Mouse (Mus musculus) forebrain, embryonic 16.5 days (tissue): ENCODE data around the gene Tekt1. TPM values are rescaled to one million over a fixed set of nuclear protein-coding genes. Genes with fewer than 3 reads are reported as not detected.
A peak's percentile ranks its signal among the peaks of the same experiment; 100 is the strongest.

Source experiments
- ATAC-seq: fragments of 200-750 bp; cut with Nextera tagmentation; 2 replicates; pipeline ENCODE4 v1.8.0; 2017; ENCODE audit warnings: mild to moderate bottlenecking, moderate library complexity
- H3K27ac ChIP-seq: fragments of 300-500 bp; sonication (generic); 2 replicates; pipeline ENCODE4 v1.5.1; 2014; ENCODE audit warnings: low read length, control low read depth
- H3K27me3 ChIP-seq: fragments of 300-500 bp; sonication (generic); replicated peaks from 2 replicates; pipeline ENCODE4 v1.6.1; 2014; ENCODE audit warnings: low read length; ENCODE audit not compliant: control insufficient read depth, insufficient read depth
- H3K36me3 ChIP-seq: fragments of 300-500 bp; sonication (generic); 2 replicates; pipeline ENCODE4 v1.6.1; 2014; ENCODE audit not compliant: control insufficient read depth, insufficient read depth
- H3K4me1 ChIP-seq: fragments of 300-500 bp; sonication (generic); replicated peaks from 2 replicates; pipeline ENCODE4 v1.6.1; 2014; ENCODE audit warnings: low read length; ENCODE audit not compliant: control insufficient read depth, insufficient read depth
- H3K4me2 ChIP-seq: fragments of 300-500 bp; sonication (generic); 2 replicates; pipeline ENCODE4 v1.6.1; 2014; ENCODE audit warnings: mild to moderate bottlenecking, low read length, control low read depth
- H3K4me3 ChIP-seq: fragments of 300-500 bp; sonication (generic); replicated peaks from 2 replicates; pipeline ENCODE4 v1.5.1; 2014; ENCODE audit warnings: mild to moderate bottlenecking, low read length, control low read depth
- H3K9ac ChIP-seq: fragments of 300-500 bp; sonication (generic); replicated peaks from 2 replicates; pipeline ENCODE4 v1.6.1; 2014; ENCODE audit warnings: low read depth, low read length, control low read depth
- H3K9me3 ChIP-seq: fragments of 300-500 bp; sonication (generic); 2 replicates; pipeline ENCODE4 v1.6.1; 2016; ENCODE audit warnings: low read length; ENCODE audit not compliant: control insufficient read depth
- WGBS: fragments of 180-500 bp; shearing (Covaris S2); extraction: QIAGEN DNeasy Blood & Tissue Kit; methylation state at CpG from one replicate; pipeline ENCODE4 v1.1.7; 2014; 5-methylcytosine and 5-hydroxymethylcytosine counted together
- polyA plus RNA-seq: library from polyadenylated mRNA; unstranded; fragments of >200 nt; fragmentation: Nextera tagmentation; extraction: Ambion mirVana; gene quantifications from 2 replicates; pipeline ENCODE4 v1.2.1, GENCODE M21; 2015

Gene Tekt1
- polyA plus RNA-seq: 8.0 and 9.1 TPM in 2 replicates

GRCm38 (mm10) chr11:72362347-72362741, at the start of gene Tekt1:
TSS of gene Tekt1 (minus strand) at chr11:72362442.
- WGBS: 23% methylated on average over 10 of the region's 10 CpGs
- Histone ChIP-seq H3K27ac (no peak within 1 kb of the TSS), H3K4me2 (peak within 1 kb of the TSS; percentile 89), H3K36me3 (no peaks in the 10 kb centered on the region), H3K9me3 (no peaks in the 10 kb centered on the region), H3K4me3 (peak within 1 kb of the TSS; percentile 50), H3K4me1 (peaks cover 4% of the 10 kb centered on the region; the same call in 1 of the 2 replicates), H3K27me3 (no peaks in the 10 kb centered on the region), H3K9ac (peak within 1 kb of the TSS; percentile 61)
- 0 out of 2 replicates have a peak, but pooled peaks have one; percentile 9 for ATAC-seq

- Histone ChIP-seq H3K4me2 (peak overlapping the region; percentile 95), H3K27ac (no peak overlapping the region), H3K4me1 (peaks cover 14% of the 10 kb centered on the region), H3K4me3 (peak overlapping the region; percentile 63), H3K9ac (no peak overlapping the region; the same call in 1 of the 2 replicates), H3K27me3 (0 out of 2 replicates have a peak, but pooled peaks cover 2% of the 10 kb centered on the region), H3K36me3 (no peaks in the 10 kb centered on the region), H3K9me3 (no peaks in the 10 kb centered on the region)
- ATAC-seq: no peak
- WGBS: 32% methylated on average over 9 of the region's 9 CpGs
Observed at GRCm38 (mm10) chr11:72411945-72412344, 49.7 kb upstream of the Tekt1 start.

GRCm38 (mm10) chr11:72411093-72411921, 49.1 kb upstream of the Tekt1 start, which contains the start of gene Smtnl2:
TSS of gene Smtnl2 (minus strand) at chr11:72411713.
- Histone ChIP-seq H3K4me2 (peak within 1 kb of the TSS; percentile 95), H3K27ac (no peak within 1 kb of the TSS), H3K4me3 (peak within 1 kb of the TSS; percentile 63), H3K9me3 (no peaks in the 10 kb centered on the region), H3K36me3 (no peaks in the 10 kb centered on the region), H3K4me1 (peaks cover 14% of the 10 kb centered on the region), H3K27me3 (0 out of 2 replicates have a peak, but pooled peaks cover 2% of the 10 kb centered on the region), H3K9ac (peak within 1 kb of the TSS; percentile 70)
- ATAC-seq: peak; percentile 87
- WGBS: under 1% methylated on average over 71 of the region's 86 CpGs

- Histone ChIP-seq H3K36me3 (no peaks in the 10 kb centered on the region), H3K9me3 (no peaks in the 10 kb centered on the region), H3K9ac (peak overlapping the region; percentile 70; the same call in 1 of the 2 replicates), H3K4me2 (peak overlapping the region; percentile 95), H3K4me1 (peaks cover 14% of the 10 kb centered on the region), H3K27ac (no peak overlapping the region), H3K4me3 (peak overlapping the region; percentile 63), H3K27me3 (0 out of 2 replicates have a peak, but pooled peaks cover 2% of the 10 kb centered on the region)
- WGBS: 1% methylated on average over 25 of the region's 25 CpGs
- ATAC-seq: no peak
Observed at GRCm38 (mm10) chr11:72410521-72411092, 48.4 kb upstream of the Tekt1 start.

GRCm38 (mm10) chr11:72409649-72410385, 47.6 kb upstream of the Tekt1 start:
- Histone ChIP-seq H3K36me3 (no peaks in the 10 kb centered on the region), H3K27ac (no peak overlapping the region), H3K4me2 (no peak overlapping the region), H3K9me3 (no peaks in the 10 kb centered on the region), H3K4me3 (no peak overlapping the region), H3K9ac (no peak overlapping the region), H3K27me3 (0 out of 2 replicates have a peak, but pooled peaks cover 2% of the 10 kb centered on the region), H3K4me1 (peaks cover 14% of the 10 kb centered on the region)
- 79% methylated on average over 12 of the region's 12 CpGs for WGBS
- ATAC-seq: no peak

- H3K27ac ChIP-seq: no peak overlapping the region
- 65% methylated on average over 9 of the region's 9 CpGs for WGBS
- H3K9me3 ChIP-seq: no peaks in the 10 kb centered on the region
- no peak overlapping the region for H3K9ac ChIP-seq
- H3K36me3 ChIP-seq: no peaks in the 10 kb centered on the region
- peaks cover 14% of the 10 kb centered on the region for H3K4me1 ChIP-seq
- ATAC-seq: no peak
- H3K27me3 ChIP-seq: 0 out of 2 replicates have a peak, but pooled peaks cover 2% of the 10 kb centered on the region
- H3K4me2 ChIP-seq: no peak overlapping the region
- no peak overlapping the region for H3K4me3 ChIP-seq
Observed at GRCm38 (mm10) chr11:72408451-72409170, 46.4 kb upstream of the Tekt1 start.

GRCm38 (mm10) chr11:72407574-72407973, 45.3 kb upstream of the Tekt1 start:
- no peaks in the 10 kb centered on the region for H3K9me3 ChIP-seq
- ATAC-seq: no peak
- no peak overlapping the region for H3K4me3 ChIP-seq
- H3K27ac ChIP-seq: no peak overlapping the region
- H3K4me1 ChIP-seq: peaks cover 14% of the 10 kb centered on the region
- H3K36me3 ChIP-seq: no peaks in the 10 kb centered on the region
- H3K9ac ChIP-seq: no peak overlapping the region
- no peak overlapping the region for H3K4me2 ChIP-seq
- H3K27me3 ChIP-seq: 0 out of 2 replicates have a peak, but pooled peaks cover 2% of the 10 kb centered on the region
- 21% methylated on average over 7 of the region's 7 CpGs for WGBS

GRCm38 (mm10) chr11:72407081-72407480, 44.8 kb upstream of the Tekt1 start:
- Histone ChIP-seq H3K9me3 (no peaks in the 10 kb centered on the region), H3K27me3 (0 out of 2 replicates have a peak, but pooled peaks cover 2% of the 10 kb centered on the region), H3K36me3 (no peaks in the 10 kb centered on the region), H3K27ac (no peak overlapping the region), H3K4me3 (no peak overlapping the region), H3K9ac (no peak overlapping the region), H3K4me2 (no peak overlapping the region), H3K4me1 (peaks cover 14% of the 10 kb centered on the region)
- ATAC-seq: no peak
- 14% methylated on average over 3 of the region's 3 CpGs for WGBS
